Mouse (Mus musculus) hindbrain, postnatal 0 days (tissue): Measurements from ENCODE around the gene Herc4. TPM values are rescaled to one million over a fixed set of nuclear protein-coding genes. Genes with fewer than 3 reads are reported as not detected.
A peak's percentile ranks its signal among the peaks of the same experiment; 100 is the strongest.

ENCODE experiments used
- ATAC-seq: fragments of 200-750 bp; cut with Nextera tagmentation; 2 replicates; pipeline ENCODE4 v1.8.0; 2017; ENCODE audit warnings: mild to moderate bottlenecking, moderate TSS enrichment, moderate library complexity
- DNase-seq: peaks from one replicate; pipeline ENCODE4 v3.0.0-alpha.2; 2015; ENCODE audit warnings: low spot score
- H3K27ac ChIP-seq: fragments of 300-500 bp; sonication (generic); 2 replicates; pipeline ENCODE4 v1.5.1; 2014; ENCODE audit warnings: mild to moderate bottlenecking
- H3K27me3 ChIP-seq: fragments of 300-500 bp; sonication (generic); 2 replicates; pipeline ENCODE4 v1.6.1; 2014; ENCODE audit warnings: low read length, mixed read lengths; ENCODE audit not compliant: insufficient read depth
- H3K36me3 ChIP-seq: fragments of 300-500 bp; sonication (generic); 2 replicates; pipeline ENCODE4 v1.6.1; 2014; ENCODE audit warnings: low read length, mixed read lengths; ENCODE audit not compliant: insufficient read depth
- H3K4me1 ChIP-seq: fragments of 300-500 bp; sonication (generic); 2 replicates; pipeline ENCODE4 v1.6.1; 2014; ENCODE audit warnings: antibody characterized with exemption, low read length, mixed read lengths; ENCODE audit not compliant: insufficient read depth
- H3K4me2 ChIP-seq: fragments of 300-500 bp; sonication (generic); 2 replicates; pipeline ENCODE4 v1.6.1; 2014; ENCODE audit warnings: low read depth, mild to moderate bottlenecking, low read length, moderate library complexity, mixed read lengths
- H3K4me3 ChIP-seq: fragments of 300-500 bp; sonication (generic); 2 replicates; pipeline ENCODE4 v1.5.1; 2014; ENCODE audit warnings: low read length
- H3K9ac ChIP-seq: fragments of 300-500 bp; sonication (generic); replicated peaks from 2 replicates; pipeline ENCODE4 v1.6.1; 2014; ENCODE audit warnings: mild to moderate bottlenecking, low read length, moderate library complexity, mixed read lengths
- H3K9me3 ChIP-seq: fragments of 300-500 bp; sonication (generic); 2 replicates; pipeline ENCODE4 v1.6.1; 2016; ENCODE audit warnings: low read length, mixed read lengths
- CTCF ChIP-seq: IDR thresholded peaks from 2 replicates; pipeline ENCODE4 v1.5.1; 2016; ENCODE audit warnings: antibody characterized with exemption, control low read depth, low read depth
- WGBS: fragments of 180-500 bp; shearing (Covaris S2); extraction: QIAGEN DNeasy Blood & Tissue Kit; methylation state at CpG from one replicate; pipeline ENCODE4 v1.1.7; 2014; 5-methylcytosine and 5-hydroxymethylcytosine counted together
- polyA plus RNA-seq: library from polyadenylated mRNA; unstranded; fragments of >200 nt; fragmentation: Nextera tagmentation; extraction: Ambion mirVana; gene quantifications from 2 replicates; pipeline ENCODE4 v1.2.1, GENCODE M21; 2015
- total RNA-seq: library from RNA; depleted of rRNA; stranded (reverse); fragments of >200 nt; gene quantifications from 2 replicates; pipeline ENCODE4 v1.2.3, GENCODE M21; 2014

The Herc4 gene
- total and polyA plus RNA-seq, 2 experiments from 2014 or later: 18.0 to 52.7 TPM

- no peak overlapping the region for H3K27ac ChIP-seq
- no peak overlapping the region for H3K9ac ChIP-seq
- no peaks in the 10 kb centered on the region for H3K9me3 ChIP-seq
- no peak for TF ChIP-seq CTCF
- no peak for ATAC-seq
- DNase-seq: no peak
- WGBS: 93% methylated on average over 5 of the region's 5 CpGs
- H3K36me3 ChIP-seq: peaks cover 7% of the 10 kb centered on the region; the same call in 1 of the 2 replicates
- H3K27me3 ChIP-seq: no peaks in the 10 kb centered on the region
- H3K4me3 ChIP-seq: no peak overlapping the region
- no peak overlapping the region for H3K4me2 ChIP-seq
- H3K4me1 ChIP-seq: no peaks in the 10 kb centered on the region
Observed at GRCm38 (mm10) chr10:63272868-63273267, 29.3 kb downstream of the Herc4 start.

- no peak for TF ChIP-seq CTCF
- H3K27me3 ChIP-seq: no peaks in the 10 kb centered on the region
- no peaks in the 10 kb centered on the region for H3K9me3 ChIP-seq
- no peaks in the 10 kb centered on the region for H3K4me1 ChIP-seq
- no peak overlapping the region for H3K4me3 ChIP-seq
- no peak overlapping the region for H3K4me2 ChIP-seq
- H3K36me3 ChIP-seq: peaks cover 13% of the 10 kb centered on the region; the same call in 1 of the 2 replicates
- DNase-seq: no peak
- no peak overlapping the region for H3K9ac ChIP-seq
- ATAC-seq: no peak
- no peak overlapping the region for H3K27ac ChIP-seq
- WGBS: 95% methylated on average over 3 of the region's 3 CpGs
Observed at GRCm38 (mm10) chr10:63277010-63277409, 33.4 kb downstream of the Herc4 start.

GRCm38 (mm10) chr10:63279851-63280250, 36.2 kb downstream of the Herc4 start:
- Histone ChIP-seq H3K9me3 (no peaks in the 10 kb centered on the region), H3K9ac (no peak overlapping the region), H3K27me3 (no peaks in the 10 kb centered on the region), H3K27ac (no peak overlapping the region), H3K4me3 (no peak overlapping the region), H3K4me2 (no peak overlapping the region), H3K36me3 (peaks cover 9% of the 10 kb centered on the region; the same call in 1 of the 2 replicates), H3K4me1 (no peaks in the 10 kb centered on the region)
- DNase-seq (no peak), ATAC-seq (no peak)
- TF ChIP-seq CTCF: no peak
- 96% methylated on average over 3 of the region's 3 CpGs for whole genome bisulfite sequencing

- WGBS: 94% methylated on average over 4 of the region's 4 CpGs
- DNase-seq: no peak
- H3K27me3 ChIP-seq: no peaks in the 10 kb centered on the region
Observed at GRCm38 (mm10) chr10:63282417-63282816, 38.8 kb downstream of the Herc4 start.

GRCm38 (mm10) chr10:63282846-63283245, 39.2 kb downstream of the Herc4 start:
- Histone ChIP-seq H3K27ac (no peak overlapping the region), H3K4me3 (no peak overlapping the region), H3K36me3 (peaks cover 15% of the 10 kb centered on the region; the same call in 1 of the 2 replicates), H3K27me3 (no peaks in the 10 kb centered on the region), H3K9ac (no peak overlapping the region), H3K9me3 (no peaks in the 10 kb centered on the region), H3K4me2 (no peak overlapping the region), H3K4me1 (no peaks in the 10 kb centered on the region)
- whole genome bisulfite sequencing: 89% methylated on average over 7 of the region's 7 CpGs
- no peak for TF ChIP-seq CTCF
- DNase-seq (no peak), ATAC-seq (no peak)

More at GRCm38 (mm10) chr10:63282417-63282816, 38.8 kb downstream of the Herc4 start:
- TF ChIP-seq CTCF: no peak
- no peak overlapping the region for H3K9ac ChIP-seq
- H3K9me3 ChIP-seq: no peaks in the 10 kb centered on the region
- H3K36me3 ChIP-seq: peaks cover 15% of the 10 kb centered on the region; the same call in 1 of the 2 replicates
- no peaks in the 10 kb centered on the region for H3K4me1 ChIP-seq
- ATAC-seq: no peak
- no peak overlapping the region for H3K4me2 ChIP-seq
- H3K27ac ChIP-seq: no peak overlapping the region
- no peak overlapping the region for H3K4me3 ChIP-seq

GRCm38 (mm10) chr10:63302356-63302755, 58.7 kb downstream of the Herc4 start:
- no peak overlapping the region for H3K4me3 ChIP-seq
- 96% methylated on average over 2 of the region's 2 CpGs for WGBS
- ATAC-seq: no peak

GRCm38 (mm10) chr10:63308582-63309366, 65.2 kb downstream of the Herc4 start:
- Histone ChIP-seq H3K27ac (no peak overlapping the region), H3K4me1 (no peaks in the 10 kb centered on the region), H3K9me3 (no peaks in the 10 kb centered on the region), H3K27me3 (no peaks in the 10 kb centered on the region), H3K36me3 (peaks cover 13% of the 10 kb centered on the region; the same call in 1 of the 2 replicates), H3K9ac (no peak overlapping the region), H3K4me2 (no peak overlapping the region), H3K4me3 (no peak overlapping the region)
- DNase-seq: peak; percentile 88
- WGBS: 38% methylated on average over 10 of the region's 10 CpGs
- peak; percentile 81 for TF ChIP-seq CTCF
- peak; percentile 84 for ATAC-seq

More at GRCm38 (mm10) chr10:63302356-63302755, 58.7 kb downstream of the Herc4 start:
- Histone ChIP-seq H3K4me1 (no peaks in the 10 kb centered on the region), H3K4me2 (no peak overlapping the region), H3K36me3 (peaks cover 24% of the 10 kb centered on the region; the same call in 1 of the 2 replicates), H3K9ac (no peak overlapping the region), H3K9me3 (no peaks in the 10 kb centered on the region), H3K27ac (no peak overlapping the region), H3K27me3 (no peaks in the 10 kb centered on the region)
- DNase-seq: no peak
- no peak for TF ChIP-seq CTCF
